Mouse (Mus musculus) frontal cortex, adult (tissue): Measurements from ENCODE around the gene Ccdc85c.

ENCODE experiments used
- ATAC-seq: cut with Nextera tagmentation; 2 replicates; pipeline ENCODE4 v1.9.2; 2017; ENCODE audit warnings: mild to moderate bottlenecking, moderate library complexity, mixed read lengths; ENCODE audit not compliant: low TSS enrichment

The Ccdc85c gene

GRCm38 (mm10) chr12:108274661-108275507 is at the start of gene Ccdc85c:
Ccdc85c (minus strand) TSS chr12:108275425.
- peak; percentile 7 for ATAC-seq

GRCm38 (mm10) chr12:108320096-108320495 is 44.9 kb upstream of the Ccdc85c start:
- no peak for ATAC-seq

GRCm38 (mm10) chr12:108318499-108318898 is 43.3 kb upstream of the Ccdc85c start:
- ATAC-seq, result no peak

- peak; percentile 79 for ATAC-seq
Measured at GRCm38 (mm10) chr12:108317826-108318430, 42.7 kb upstream of the Ccdc85c start.

DNA sequence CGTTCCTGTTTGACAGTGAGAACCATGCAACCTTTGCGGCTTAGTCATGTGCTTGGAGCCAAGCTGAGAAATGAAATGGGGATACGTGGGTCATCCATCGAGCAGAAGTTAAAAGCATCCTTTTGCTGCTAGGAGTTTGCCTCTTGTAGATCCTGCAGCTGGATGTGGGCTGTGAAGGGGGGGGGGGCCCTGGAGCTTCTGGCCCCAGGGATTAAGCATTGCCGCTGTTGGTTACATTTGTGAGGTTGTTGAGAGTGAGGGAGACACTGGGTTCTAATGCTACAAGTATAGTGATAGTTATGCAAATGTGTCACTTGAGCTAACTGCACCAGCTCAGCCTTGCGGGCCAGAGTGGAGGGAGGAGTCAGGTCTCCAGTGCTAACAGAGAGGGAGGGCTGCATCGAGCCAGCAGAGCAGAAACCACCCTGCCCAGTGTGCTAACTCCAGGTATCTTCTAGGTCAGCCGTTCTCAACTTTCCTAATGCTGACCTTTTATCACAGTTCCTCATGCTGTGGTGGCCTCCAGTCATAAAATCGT is 42.0 kb upstream of the Ccdc85c start:
- ATAC-seq, result no peak; the same call in 1 of the 2 replicates

DNA sequence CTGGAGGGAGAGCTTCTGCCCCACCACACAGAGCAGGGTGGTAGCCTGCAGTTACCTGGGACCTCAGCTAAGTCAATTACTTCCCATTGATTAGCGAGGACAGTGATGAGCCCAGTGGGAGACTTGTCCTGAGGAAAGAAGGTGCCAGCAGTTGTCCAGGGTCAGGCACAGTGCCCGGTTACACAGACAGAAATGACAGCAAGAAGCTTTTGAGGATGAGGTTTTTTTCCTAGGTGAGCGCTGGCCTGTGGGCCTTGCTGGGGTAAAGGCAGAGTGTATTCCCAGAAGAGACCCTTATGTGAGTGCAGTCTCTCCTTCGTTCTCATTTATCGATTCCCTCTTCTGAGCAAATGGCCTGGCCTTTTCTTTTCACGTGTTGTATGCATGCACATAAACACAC is 41.4 kb upstream of the Ccdc85c start:
- no peak for ATAC-seq

DNA sequence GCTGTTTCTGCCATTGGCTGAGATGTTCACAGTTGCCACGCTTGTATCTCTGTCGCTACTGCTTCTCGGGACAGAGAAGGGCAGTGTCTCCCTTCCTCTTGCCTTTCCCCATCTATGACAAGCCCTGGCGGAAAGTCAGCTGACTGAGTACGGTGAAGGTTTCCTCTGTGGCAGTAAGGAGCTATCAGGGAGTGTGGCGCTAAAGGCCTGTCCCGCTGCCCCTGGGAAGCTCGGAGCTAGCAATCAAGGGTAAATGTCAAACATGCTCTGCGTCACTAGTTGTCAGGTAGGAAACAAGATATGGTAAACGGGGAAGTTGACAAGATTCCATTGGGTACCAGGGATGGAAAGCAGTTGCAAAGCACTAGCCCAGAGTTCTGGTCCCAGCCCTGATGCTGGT is 40.6 kb upstream of the Ccdc85c start:
- ATAC-seq, result no peak

DNA sequence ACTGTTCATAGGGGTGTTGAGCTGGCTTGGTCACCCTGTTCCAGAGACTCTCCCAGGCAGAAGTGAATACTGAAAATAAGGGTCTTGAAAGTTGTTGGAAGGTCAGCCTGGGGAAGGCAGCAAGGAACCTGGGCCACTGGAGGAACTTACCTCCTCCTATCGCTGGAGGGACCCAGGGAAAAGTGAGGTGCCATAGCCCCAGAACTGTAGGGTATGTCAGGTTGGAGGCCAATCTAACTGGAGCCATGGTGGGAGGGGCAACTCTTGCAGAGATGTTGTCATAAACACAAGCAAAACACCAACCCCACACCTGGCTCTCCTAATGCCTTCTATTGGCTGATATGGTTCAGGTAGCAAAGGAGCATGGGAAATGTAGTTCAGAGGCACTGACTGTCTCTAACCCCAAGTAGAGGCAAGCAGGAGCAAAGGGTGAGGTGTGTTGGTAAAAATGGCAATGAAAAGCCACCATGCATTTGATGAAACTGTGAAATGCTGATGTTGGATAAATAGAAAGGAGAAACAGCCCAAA is 38.1 kb upstream of the Ccdc85c start:
- no peak for ATAC-seq

GRCm38 (mm10) chr12:108312432-108312851 is 37.2 kb upstream of the Ccdc85c start:
- ATAC-seq, result no peak

DNA sequence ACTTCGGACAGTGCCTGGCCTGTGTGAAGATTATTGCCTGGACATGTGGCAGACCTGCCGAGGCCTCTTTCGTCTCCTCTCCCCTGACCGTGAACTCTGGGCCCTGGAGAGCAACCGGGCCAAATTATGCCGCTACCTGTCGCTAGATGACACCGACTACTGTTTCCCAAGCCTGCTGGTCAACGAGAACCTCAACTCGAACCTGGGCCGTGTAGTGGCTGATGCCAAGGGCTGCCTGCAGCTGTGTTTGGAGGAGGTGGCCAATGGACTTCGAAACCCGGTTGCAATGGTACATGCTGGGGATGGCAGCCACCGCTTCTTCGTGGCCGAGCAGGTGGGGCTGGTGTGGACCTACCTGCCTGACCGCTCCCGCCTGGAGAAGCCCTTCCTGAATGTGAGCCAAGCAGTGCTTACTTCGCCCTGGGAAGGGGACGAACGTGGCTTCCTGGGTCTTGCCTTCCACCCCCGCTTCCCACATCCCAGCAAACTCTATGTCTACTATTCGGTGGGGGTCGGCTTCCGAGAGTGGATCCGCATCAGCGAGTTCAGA is 36.6 kb upstream of the Ccdc85c start:
- no peak for ATAC-seq

DNA sequence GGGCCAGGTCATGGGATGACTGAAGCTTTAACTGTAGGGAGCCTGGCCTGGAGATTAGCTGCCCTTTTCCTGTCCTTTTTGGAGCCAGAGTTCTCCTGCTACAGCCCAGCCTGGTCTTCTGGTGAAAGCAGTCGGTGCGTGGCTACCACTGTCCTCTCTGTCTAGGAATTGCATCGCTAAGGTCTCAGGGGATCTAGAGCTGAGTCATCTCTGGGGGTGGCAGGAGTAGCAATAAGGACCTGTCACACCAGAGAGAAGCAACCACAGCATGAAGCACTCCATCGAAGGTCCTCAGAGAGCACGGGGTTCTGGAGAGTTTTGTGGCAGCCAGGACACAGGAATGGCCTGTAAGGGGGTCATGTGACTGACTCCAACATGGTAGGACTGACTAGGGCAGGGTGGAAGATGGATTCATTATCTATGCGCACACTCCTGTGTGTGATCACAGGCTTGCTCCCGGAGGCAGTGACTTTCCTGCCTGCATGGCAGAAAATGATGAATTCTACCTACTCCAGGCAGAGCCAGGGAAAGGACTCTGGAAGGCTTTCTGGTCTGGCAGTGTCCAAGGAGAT is 35.3 kb upstream of the Ccdc85c start:
- ATAC-seq, result no peak

- no peak for ATAC-seq
Measured at GRCm38 (mm10) chr12:108310041-108310440, 34.8 kb upstream of the Ccdc85c start.

- ATAC-seq, result no peak
Measured at GRCm38 (mm10) chr12:108309116-108309794, 34.0 kb upstream of the Ccdc85c start.

GRCm38 (mm10) chr12:108308363-108308856 is 33.2 kb upstream of the Ccdc85c start:
- ATAC-seq, result no peak

- peak; percentile 54 for ATAC-seq
Measured at GRCm38 (mm10) chr12:108307553-108307952, 32.3 kb upstream of the Ccdc85c start.

- ATAC-seq, result peak; percentile 50
Measured at GRCm38 (mm10) chr12:108305812-108306794, 30.9 kb upstream of the Ccdc85c start, which contains the start of gene Hhipl1. Hhipl1 (plus strand) TSS chr12:108306270.

- ATAC-seq, result no peak
Measured at GRCm38 (mm10) chr12:108305172-108305571, 29.9 kb upstream of the Ccdc85c start.

- no peak for ATAC-seq
Measured at GRCm38 (mm10) chr12:108303778-108304365, 28.6 kb upstream of the Ccdc85c start.

DNA sequence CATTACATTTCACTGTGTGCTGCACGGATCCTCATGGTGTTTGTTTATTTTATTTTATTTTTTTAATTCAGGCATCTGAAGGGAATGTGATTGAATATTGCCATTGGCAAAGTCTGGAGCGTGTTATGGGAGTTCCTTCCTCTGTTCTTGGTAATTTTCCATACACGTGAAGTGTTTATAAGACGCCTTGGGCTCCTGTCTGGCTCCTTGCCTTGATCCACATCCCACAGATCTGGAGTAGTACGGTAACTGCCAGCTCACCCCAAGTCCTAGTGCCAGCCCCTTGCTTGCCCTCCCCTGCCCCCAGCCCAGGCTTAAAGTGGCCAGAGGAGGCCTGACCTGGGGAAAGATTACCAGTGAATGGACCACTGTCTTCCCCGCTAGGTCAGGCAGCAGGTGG is 25.8 kb upstream of the Ccdc85c start:
- ATAC-seq, result no peak

DNA sequence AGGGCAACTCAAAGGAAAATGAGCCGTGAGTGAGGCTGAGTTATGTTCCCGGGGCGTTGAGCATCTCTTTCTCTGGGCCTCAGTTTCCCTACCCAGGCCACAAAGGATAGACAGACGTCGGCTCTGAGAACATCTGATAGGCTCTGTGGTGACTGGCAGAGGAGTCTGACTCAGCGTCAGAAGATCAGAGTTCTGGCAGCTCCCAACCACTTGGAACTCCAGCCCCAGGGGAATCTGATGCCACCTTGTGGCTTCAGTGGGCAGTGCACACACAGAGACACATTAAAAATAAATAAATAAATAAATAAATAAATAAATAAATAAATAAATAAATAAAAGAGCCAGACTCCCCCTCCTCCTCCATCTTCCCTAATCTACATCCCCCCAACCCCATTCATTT is 21.8 kb upstream of the Ccdc85c start:
- ATAC-seq, result no peak
